Comparison of ENCODE assay signal across 13 mouse cellular contexts in the genomic region with DNA sequence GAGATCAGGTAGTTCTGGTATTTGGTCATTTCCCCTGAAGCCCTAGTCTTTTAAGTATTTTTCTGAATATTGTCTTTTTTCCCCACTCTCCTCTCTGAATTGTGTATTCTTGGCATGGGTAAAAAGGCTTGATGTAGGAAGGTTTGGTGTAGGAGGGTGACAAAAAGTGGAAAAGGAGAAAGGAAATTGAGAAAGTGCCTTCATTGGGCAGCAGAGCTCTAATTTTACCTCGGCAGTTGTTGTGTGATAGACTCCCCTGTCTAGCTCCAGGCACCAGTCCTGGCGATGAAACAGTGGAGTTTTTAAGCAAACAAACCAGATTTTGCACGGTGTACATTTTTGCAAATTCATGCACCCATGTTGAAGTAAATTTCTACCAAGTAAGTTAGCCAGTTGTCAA.
"Had no signal": no experiment of that assay in that cellular context is flagged by ENCODE, and none has a peak within 500 bp of the region (broad histone marks: within the 10 kb centered on the region; RNA-seq: fewer than 3 reads in every experiment).

No protein-coding gene starts in this region.

- DNase-seq: kidney, adult 2 months; kidney, postnatal 36 days; layer of hippocampus, postnatal 36 days; liver, embryonic 13.5 days; lung, adult 2 months; lung, postnatal 14 days; lung, postnatal 4 days; midbrain, embryonic 14.5 days; right cerebral cortex, postnatal 14 days; spleen, adult 18-20 months; thymus, adult 18-20 months; thymus, postnatal 14 days; thymus, postnatal 4 days had no signal
